Mouse (Mus musculus): ENCODE measurements at regions not wholly inside any gene's neighbourhood (a gene's known extent, or its start where the extent isn't known, plus 50 kb on each side); places are given as distances from the start of the nearest gene placed in this dataset.

GRCm38 (mm10) chr13:112043524-112044246, 234.9 kb upstream of the Map3k1 start:
- DNase-seq = no peak

DNA sequence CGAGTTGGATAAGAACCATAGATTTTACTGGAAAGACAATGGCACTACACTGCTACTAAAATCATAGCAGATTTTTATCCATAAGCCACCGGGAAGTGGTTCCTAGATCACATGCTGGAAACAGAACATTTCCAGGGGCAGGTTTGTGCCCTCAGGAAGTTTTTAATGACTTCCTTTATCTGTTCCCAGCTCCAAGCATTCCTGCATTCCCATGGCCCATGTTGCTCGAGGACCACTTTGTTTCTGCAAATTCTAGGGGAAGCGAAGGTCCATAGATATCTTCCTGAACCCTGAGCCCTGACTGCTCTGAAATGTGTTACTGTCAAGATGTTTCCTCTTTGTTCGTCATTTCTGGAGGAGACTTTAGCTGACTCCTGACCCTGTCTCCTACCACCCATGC, 235.6 kb upstream of the Map3k1 start:
- no peak for DNase-seq

GRCm38 (mm10) chr13:112046247-112047211, 237.7 kb upstream of the Map3k1 start:
- no peak for DNase-seq

DNA sequence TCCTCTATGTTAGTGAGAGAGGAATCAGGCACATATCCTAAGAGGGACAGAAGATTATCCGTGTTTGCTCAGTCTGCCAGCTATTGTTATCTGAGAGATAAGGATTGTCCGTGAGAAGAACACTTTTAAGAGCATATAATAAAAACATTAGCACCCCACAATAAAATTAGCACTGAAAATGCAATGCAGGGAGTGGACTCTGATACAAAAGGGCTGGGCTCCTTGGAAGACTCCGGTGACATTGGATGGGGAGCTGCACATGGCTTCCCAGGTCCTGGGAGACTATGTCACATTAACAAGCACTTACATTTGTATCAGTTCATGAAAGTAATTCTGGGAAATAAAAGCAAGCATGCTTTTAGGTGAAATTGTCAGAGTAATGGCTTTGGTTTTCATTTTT, 238.6 kb upstream of the Map3k1 start:
- no peak for DNase-seq

DNA sequence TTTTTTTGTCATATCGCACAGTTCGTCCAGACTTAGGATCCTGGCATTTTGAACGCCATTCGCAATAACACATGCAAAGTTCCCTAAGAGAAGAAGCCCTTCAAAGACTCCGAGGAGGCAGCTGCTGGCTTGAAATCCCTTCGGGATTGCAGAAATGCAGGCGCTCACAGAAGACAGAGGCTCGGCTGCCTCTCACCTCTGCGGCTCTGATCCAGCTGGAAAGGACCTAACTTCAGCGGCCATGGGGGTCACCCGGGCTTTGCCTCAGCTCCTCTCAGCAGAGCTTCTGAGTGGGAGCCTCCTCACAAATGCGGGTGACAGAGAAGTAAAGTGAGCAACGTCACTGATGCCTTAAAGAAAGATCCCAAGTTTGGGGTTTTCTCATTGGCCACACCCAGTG, 239.1 kb upstream of the Map3k1 start:
- no peak for DNase-seq

DNA sequence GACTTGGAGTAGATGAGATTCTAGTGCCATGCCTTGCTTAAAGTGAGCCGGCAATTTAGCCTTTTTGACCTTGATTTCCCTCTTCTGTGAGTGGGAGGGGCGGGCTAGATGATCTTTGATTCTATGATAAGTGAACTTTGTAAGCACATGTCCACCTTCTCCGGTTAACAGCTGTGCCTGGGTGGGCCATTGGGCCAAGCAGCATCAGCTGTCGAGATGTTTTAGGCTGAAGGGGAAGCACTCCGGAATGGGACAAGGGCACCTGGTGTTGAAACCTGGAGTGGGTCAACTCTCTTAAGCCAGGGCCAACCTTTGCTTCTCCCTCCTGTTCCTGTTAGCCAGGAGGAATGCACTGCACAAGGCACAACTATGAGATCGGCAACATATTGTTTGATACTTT, 239.5 kb upstream of the Map3k1 start:
- no peak for DNase-seq

GRCm38 (mm10) chr13:112050892-112051291, 237.4 kb upstream of the Ankrd55 start:
- no peak for DNase-seq

- DNase-seq = no peak
Observed at GRCm38 (mm10) chr13:112052011-112052410, 236.2 kb upstream of the Ankrd55 start.

GRCm38 (mm10) chr13:112052456-112052855, 235.8 kb upstream of the Ankrd55 start:
- no peak for DNase-seq

DNA sequence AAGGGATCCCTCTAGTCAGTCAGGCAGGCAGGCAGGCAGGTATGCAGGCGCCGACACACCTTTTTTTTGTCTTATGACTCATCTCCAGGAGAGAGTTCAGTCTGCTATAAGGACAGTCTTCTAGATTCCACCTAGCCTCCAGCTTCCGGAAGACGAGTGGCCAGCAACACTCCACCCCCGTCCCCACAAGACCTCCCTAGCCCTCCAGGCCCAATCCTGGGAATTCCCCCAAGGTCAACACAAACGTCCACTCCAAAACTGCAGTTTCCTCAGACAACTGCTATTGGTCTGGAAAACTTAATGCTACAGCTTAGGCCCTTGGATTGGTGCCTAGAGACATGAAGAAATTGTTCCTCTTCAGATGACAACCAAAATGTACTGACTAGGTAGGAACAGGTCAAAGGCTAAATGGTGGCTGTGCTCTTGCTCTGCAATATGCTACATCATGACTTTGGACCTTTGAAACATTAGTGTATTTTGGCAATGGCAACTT, 233.3 kb upstream of the Ankrd55 start:
- DNase-seq = peak in 1 of 2 experiments; percentile 37

DNA sequence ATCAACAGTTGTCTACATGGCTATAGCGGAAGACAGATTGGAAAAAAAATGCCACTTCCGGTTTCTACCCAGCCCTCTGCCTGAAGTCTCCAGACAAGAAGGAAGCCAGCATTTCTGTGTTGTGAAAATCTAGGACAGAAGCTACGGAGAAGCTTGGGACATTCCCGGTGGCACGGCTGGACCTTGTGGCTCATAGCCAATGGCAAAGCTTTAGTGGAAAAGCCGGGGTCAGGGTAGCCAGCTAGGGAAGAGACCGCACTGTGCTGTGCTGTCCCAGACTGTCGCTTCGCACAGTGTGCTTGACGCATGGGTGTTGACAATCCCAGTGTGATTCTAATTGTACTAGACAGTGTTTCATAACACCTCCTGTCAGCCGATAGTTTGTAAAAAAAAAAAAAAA, 230.0 kb upstream of the Ankrd55 start:
- no peak for DNase-seq

DNA sequence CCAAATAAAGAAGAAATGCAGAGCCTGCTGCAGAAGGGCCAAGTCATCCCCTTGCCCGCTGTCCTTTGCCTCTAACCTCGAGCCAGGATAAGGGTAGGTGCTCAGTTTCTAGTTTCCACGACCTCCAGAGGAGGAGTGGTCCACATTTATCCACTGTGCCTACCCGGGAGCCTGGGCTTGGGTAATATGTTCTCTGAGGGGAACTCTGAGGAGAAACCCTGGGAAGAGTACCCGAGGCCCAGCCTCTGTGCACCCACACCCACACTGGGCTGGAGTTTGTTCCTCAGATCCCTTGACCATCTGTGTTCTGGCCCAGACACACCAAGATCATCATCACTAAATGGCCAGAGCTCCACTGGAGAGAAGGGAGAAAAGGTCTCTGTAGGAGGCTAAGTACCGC, 229.5 kb upstream of the Ankrd55 start:
- no peak for DNase-seq

DNA sequence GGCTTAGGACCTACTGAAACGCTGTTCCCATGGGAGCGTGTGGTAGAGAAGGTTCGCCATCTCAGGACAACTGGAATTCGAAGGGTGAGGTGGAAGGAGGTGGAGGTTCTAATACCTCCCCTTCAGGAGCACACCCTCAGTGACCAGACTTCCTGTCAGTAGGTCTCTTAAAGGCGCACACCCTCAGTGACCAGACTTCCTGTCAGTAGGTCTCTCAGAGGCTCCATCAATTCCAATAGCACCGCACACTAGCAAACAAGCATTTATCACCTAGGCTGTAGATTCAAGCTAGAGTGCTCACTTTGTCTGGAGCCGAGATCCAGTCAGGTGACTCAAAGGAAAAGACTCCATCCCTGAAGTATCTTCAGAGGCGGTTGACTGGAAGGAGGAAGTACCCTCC, 226.2 kb upstream of the Ankrd55 start:
- DNase-seq = no peak

DNA sequence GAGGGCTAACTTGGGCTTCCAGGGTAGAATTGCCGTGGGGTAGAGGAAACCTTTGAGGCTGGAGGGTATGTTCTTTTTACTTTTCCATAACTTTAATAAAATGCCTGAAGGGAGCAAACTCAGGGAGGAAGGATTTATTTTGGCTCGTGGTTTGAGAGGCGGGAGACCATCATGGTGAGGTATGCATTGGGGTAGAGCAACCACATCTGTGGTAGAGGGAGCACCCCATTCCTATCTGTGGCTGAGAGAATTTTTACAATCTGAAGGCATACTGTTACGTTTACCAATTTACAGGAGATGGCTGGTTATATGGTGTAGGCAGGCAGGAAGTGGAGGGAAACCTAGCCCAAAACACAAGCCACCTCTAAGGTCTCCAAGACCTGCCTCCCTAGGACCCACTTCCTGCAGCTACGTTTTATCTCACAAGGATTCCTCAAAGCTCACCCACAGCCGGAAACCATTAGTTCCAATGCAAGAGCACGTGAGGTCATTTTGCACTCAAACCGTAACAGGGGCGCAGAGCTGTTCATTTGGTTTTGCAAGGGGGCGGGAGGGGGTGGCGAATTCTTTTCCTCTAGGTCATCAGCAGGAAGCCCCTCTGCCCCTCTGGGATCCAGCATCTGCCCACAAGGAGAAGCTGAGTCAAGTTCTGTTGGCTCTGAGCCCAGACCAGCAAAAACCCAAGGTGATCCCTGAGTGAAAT, 224.7 kb upstream of the Ankrd55 start:
- DNase-seq = peak in 1 of 2 experiments; percentile 35

DNA sequence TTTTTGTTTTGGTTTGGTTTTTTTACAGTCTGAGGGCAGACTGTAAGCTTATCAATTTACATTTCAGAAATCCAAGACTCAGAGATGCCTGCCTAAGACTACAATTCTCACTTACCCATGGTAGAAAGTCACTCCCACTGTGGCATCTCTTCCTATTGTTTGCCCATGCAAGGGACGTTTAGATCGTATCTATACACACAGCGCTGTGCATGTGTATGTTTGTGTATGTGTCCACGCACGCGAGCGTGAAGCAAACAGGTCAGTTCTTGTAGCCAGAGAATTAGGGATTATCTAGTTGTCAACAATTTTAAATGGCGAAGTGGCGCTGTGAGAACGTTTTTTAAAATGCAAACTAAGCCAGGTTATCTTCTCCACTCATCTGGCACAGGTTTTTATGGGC, 223.6 kb upstream of the Ankrd55 start:
- no peak for DNase-seq

DNA sequence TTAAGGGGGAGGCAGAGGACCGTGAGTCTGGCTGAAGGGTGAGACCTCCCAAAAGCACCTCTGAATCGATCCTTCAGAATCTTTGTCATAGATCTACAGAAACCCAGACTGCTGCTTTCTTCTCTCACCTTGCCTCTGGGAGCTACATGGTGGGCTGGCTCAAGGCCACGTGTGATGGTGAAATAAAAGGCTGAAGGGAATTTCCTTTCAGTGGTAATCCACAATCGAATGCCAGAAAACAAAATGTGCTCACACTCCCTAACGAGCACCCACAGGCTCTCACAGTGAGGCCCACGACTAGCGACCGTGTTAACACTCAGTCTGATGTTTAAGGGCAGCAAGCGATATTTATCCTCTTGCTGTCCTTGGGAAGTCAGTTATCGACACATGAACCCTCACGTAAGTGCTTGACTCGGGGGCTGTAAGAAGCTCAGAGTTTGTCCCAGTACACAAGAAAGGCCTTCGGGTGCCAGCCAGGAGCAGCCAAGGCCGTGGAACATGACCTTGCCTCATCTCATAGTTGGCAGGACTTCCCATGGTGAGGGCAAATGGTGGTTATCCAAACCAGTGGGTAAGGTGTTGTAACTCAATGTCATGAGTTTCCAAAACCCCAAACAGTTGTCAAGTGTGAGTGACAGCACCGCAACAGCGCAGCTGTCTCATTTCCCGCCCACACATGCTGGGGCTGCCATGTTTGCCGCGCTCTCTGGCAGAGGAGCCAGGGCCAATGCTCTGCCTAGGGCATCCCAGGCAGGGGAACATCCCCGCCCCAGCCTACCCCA, 221.0 kb upstream of the Ankrd55 start:
- DNase-seq = no peak

GRCm38 (mm10) chr13:112070757-112071156, 217.5 kb upstream of the Ankrd55 start:
- DNase-seq = no peak

DNA sequence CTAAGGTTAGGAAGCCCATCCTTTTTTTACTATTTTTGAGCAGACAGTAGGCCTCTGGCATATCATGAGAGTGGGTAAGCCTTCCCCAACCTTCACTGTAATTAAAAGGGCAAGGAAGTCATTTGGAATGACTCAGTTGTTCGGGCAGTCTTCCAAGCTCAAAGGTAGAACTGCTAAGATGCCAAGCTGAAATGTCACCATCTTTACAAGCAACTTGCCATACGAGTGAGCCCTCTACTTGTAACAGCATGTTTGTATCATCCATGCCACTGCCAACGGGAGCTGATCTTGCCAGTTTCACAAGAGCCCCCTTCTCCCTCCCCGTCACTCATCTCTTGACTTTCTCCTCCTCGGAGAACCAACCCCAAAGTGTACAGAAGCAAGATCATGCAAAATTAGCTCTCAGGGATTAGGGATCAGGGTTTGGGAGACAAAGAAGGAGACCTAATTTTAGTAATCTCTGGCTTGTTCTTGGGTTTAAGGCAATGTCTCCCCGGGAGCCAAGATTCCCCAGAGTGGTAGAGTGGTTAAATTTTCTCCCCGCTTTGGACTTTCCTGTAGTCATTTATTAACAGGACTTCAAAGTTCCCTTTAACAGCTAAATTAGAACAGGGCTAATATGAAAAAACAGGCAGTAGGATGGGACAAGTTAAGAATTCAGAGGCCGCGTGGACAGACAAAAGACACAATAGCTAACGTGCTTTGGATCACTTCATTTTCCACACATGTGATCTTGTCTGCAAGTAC, 216.9 kb upstream of the Ankrd55 start:
- peak in 1 of 2 experiments; percentile 41 for DNase-seq

DNA sequence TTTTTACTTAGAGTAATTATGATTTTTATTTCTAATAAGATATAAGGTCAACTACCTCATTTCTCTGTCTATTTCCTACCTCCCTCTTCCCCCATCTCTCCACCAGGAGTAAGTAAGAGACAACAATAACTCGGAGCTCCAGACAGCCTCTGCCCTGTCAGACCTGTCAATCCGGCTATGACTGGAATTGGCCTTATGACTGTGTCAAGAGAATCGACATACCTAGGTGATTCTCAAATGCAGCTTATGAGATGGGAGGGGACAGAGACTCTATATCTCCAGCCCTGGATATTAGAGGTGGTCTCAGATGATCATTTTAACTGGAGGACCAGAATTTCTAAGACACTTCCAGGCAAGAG, 216.3 kb upstream of the Ankrd55 start:
- DNase-seq = no peak

- DNase-seq = no peak
Observed at GRCm38 (mm10) chr13:112073519-112074406, 214.5 kb upstream of the Ankrd55 start.
